In the genomic region with DNA sequence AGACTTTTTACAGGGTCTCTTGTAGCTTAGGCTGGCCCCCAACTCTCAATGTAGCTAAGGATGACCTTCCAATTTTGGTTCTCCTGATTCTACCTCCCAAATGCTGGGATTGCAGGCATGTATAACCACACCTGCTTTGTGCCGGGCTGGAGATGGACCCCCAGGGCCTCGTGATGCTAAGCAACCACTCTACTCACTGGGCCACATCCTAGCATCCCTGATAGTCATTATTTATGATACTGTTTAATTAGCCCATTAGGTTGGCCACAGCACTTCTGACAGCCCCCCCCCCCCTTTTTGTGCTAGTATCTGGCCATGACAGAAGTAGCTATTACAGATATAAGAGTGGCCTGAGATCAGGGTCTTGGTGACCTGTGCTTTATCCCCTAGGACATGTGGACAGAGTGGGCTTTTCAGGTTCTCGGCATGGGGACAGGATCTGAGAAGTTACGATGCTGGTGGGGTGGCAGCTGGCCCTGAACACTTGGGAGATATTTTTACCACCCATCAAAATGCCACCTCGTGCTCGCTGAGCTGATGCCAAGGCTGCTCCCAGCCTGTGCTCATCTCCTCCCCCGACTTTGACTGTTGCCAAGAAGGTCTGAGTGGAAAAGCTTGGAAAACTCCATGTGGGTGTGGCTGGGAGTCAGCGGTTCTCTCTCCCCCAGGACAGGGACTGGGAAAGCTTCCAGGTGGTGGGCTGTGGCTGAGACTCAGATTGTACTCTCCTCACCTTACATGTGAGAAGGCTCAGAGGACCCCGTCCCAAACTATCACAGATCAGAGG, we compare ENCODE assay signal across 10 mouse cellular contexts.
DNase-seq lines count a peak whose midpoint lies in the region; ATAC-seq and TF ChIP-seq lines count a peak whose summit lies in the region.
"Had no signal": no experiment of that assay in that cellular context is flagged by ENCODE, and none has a peak within 500 bp of the region (broad histone marks: within the 10 kb centered on the region; RNA-seq: fewer than 3 reads in every experiment).

No protein-coding gene starts in this region.

- no peaks in the 10 kb centered on the region for H3K36me3 ChIP-seq in kidney, postnatal 0 days (ENCODE audit: insufficient read depth, low read length)
- H3K36me3 ChIP-seq in kidney, adult 2 months (ENCODE audit: control insufficient read depth, insufficient read depth, low read length), result no peaks in the 10 kb centered on the region
- no peaks in the 10 kb centered on the region for H3K36me3 ChIP-seq in heart, embryonic 16.5 days (ENCODE audit: control insufficient read depth, insufficient read depth)
- H3K36me3 ChIP-seq in liver, postnatal 0 days (replicated peaks; ENCODE audit: insufficient read depth, low read length), result no peaks in the 10 kb centered on the region
- H3K36me3 ChIP-seq: limb, embryonic 13.5 days had no signal

- H3K27me3 ChIP-seq in kidney, postnatal 0 days (ENCODE audit: insufficient read depth, low read length), result no peaks in the 10 kb centered on the region
- H3K27me3 ChIP-seq in kidney, adult 2 months (replicated peaks; ENCODE audit: control insufficient read depth, insufficient read depth, low read length), result no peaks in the 10 kb centered on the region
- peaks cover 69% of the 10 kb centered on the region for H3K27me3 ChIP-seq in heart, embryonic 16.5 days (ENCODE audit: control insufficient read depth, insufficient read depth, low read length)
- no peaks in the 10 kb centered on the region for H3K27me3 ChIP-seq in liver, postnatal 0 days (ENCODE audit: insufficient read depth, low read length)
- H3K27me3 ChIP-seq: limb, embryonic 13.5 days; Patski had no signal

- no peak for TF ChIP-seq CTCF in kidney, postnatal 0 days (IDR thresholded peaks at IDR 0.05; ENCODE audit: low read depth)
- TF ChIP-seq CTCF in kidney, adult 2 months (conservative IDR thresholded peaks at IDR 0.05; ENCODE audit: insufficient read depth, insufficient read length, low read depth, low read length), result no peak
- TF ChIP-seq CTCF in liver, postnatal 0 days (IDR thresholded peaks at IDR 0.05; ENCODE audit: low read depth), result no peak

- no peaks in the 10 kb centered on the region for H3K9me3 ChIP-seq in kidney, postnatal 0 days (replicated peaks; ENCODE audit: low read length)
- H3K9me3 ChIP-seq in heart, embryonic 16.5 days (replicated peaks; ENCODE audit: control insufficient read depth, low read length), result no peaks in the 10 kb centered on the region
- no peaks in the 10 kb centered on the region for H3K9me3 ChIP-seq in liver, postnatal 0 days (ENCODE audit: low read length)
- H3K9me3 ChIP-seq: limb, embryonic 13.5 days had no signal

- no peak for TF ChIP-seq POLR2A in kidney, adult 2 months (IDR thresholded peaks at IDR 0.05; ENCODE audit: low read depth, low read length)

- ATAC-seq in kidney, postnatal 0 days (replicated peaks; ENCODE audit: low FRiP score, low read depth), result no peak
- ATAC-seq in heart, embryonic 16.5 days (replicated peaks; ENCODE audit: extremely low read depth, insufficient read depth, low FRiP score), result 0 out of 2 replicates have a peak, but pooled peaks have one; percentile 23
- no peak for ATAC-seq in liver, postnatal 0 days
- no peak for ATAC-seq in erythroblast, adult 5-6 weeks (replicated peaks; ENCODE audit: low FRiP score, poor library complexity, severe bottlenecking)
- ATAC-seq: Patski had no signal

- H3K4me2 ChIP-seq in kidney, postnatal 0 days (ENCODE audit: low read length), result no peak overlapping the region
- H3K4me2 ChIP-seq in heart, embryonic 16.5 days (ENCODE audit: low read depth, low read length), result no peak overlapping the region
- H3K4me2 ChIP-seq in liver, postnatal 0 days (ENCODE audit: low read depth, low read length), result no peak overlapping the region
- H3K4me2 ChIP-seq: limb, embryonic 13.5 days had no signal

- H3K4me3 ChIP-seq in kidney, postnatal 0 days (replicated peaks; ENCODE audit: low read depth, low read length), result no peak overlapping the region
- no peak overlapping the region for H3K4me3 ChIP-seq in kidney, adult 2 months (ENCODE audit: insufficient read depth, low read depth, low read length)
- H3K4me3 ChIP-seq in heart, embryonic 16.5 days (ENCODE audit: low read length), result no peak overlapping the region
- no peak overlapping the region for H3K4me3 ChIP-seq in liver, postnatal 0 days (ENCODE audit: low read depth, low read length)
- H3K4me3 ChIP-seq: limb, embryonic 13.5 days had no signal

- H3K9ac ChIP-seq in kidney, postnatal 0 days (ENCODE audit: low read depth, low read length), result no peak overlapping the region
- H3K9ac ChIP-seq in heart, embryonic 16.5 days (ENCODE audit: low read length), result no peak overlapping the region
- H3K9ac ChIP-seq in liver, postnatal 0 days (replicated peaks), result no peak overlapping the region
- H3K9ac ChIP-seq: limb, embryonic 13.5 days had no signal

- no peaks in the 10 kb centered on the region for H3K4me1 ChIP-seq in kidney, postnatal 0 days (replicated peaks; ENCODE audit: insufficient read depth, low read length)
- H3K4me1 ChIP-seq in kidney, adult 2 months (ENCODE audit: control insufficient read depth, insufficient read depth, low read length), result no peaks in the 10 kb centered on the region
- no peaks in the 10 kb centered on the region for H3K4me1 ChIP-seq in heart, embryonic 16.5 days (ENCODE audit: control insufficient read depth, insufficient read depth, low read length)
- no peaks in the 10 kb centered on the region for H3K4me1 ChIP-seq in liver, postnatal 0 days (ENCODE audit: insufficient read depth)
- H3K4me1 ChIP-seq: limb, embryonic 13.5 days had no signal

- TF ChIP-seq EP300 in liver, postnatal 0 days (IDR thresholded peaks at IDR 0.05; ENCODE audit: low read depth), result no peak

- 28% methylated on average over 9 of the region's 9 CpGs for WGBS in kidney, postnatal 0 days
- 34% methylated on average over 9 of the region's 9 CpGs for WGBS in kidney, adult 2 months
- 59% methylated on average over 9 of the region's 9 CpGs for whole genome bisulfite sequencing in heart, embryonic 16.5 days
- WGBS in liver, postnatal 0 days (ENCODE audit: insufficient replicate concordance), result 75% methylated on average over 9 of the region's 9 CpGs

- peak; percentile 28 for DNase-seq in kidney, postnatal 0 days (ENCODE audit: low spot score)
- no peak for DNase-seq in kidney, adult 2 months
- DNase-seq in left cerebral cortex, adult 8-10 months (ENCODE audit: low spot score in 2 of 2), result peak; percentile 54 to 91
- DNase-seq in right cerebral cortex, postnatal 4 days, result peak; percentile 55
- DNase-seq in kidney, adult 8-10 months, result no peak
- no peak for DNase-seq in liver, postnatal 0 days

- H3K27ac ChIP-seq in kidney, postnatal 0 days, result no peak overlapping the region
- H3K27ac ChIP-seq in kidney, adult 2 months (ENCODE audit: insufficient read depth, low read depth, low read length), result no peak overlapping the region
- no peak overlapping the region for H3K27ac ChIP-seq in heart, embryonic 16.5 days (ENCODE audit: low read length)
- H3K27ac ChIP-seq in liver, postnatal 0 days (ENCODE audit: low read depth), result no peak overlapping the region
- H3K27ac ChIP-seq: limb, embryonic 13.5 days had no signal

Comparison
In these comparisons a context has a peak if more than half of its experiments do, and no peak if none do; other contexts are left out.
1. DNase-seq: peak in kidney, postnatal 0 days (single experiment), left cerebral cortex, adult 8-10 months (2 of 2) and right cerebral cortex, postnatal 4 days (single experiment); none in kidney, adult 2 months (single experiment), kidney, adult 8-10 months (0 of 2) and liver, postnatal 0 days (single experiment).